Mouse (Mus musculus) kidney, embryonic 16.5 days (tissue): Measurements from ENCODE around the gene Gm20388. TPM values are rescaled to one million over a fixed set of nuclear protein-coding genes. Genes with fewer than 3 reads are reported as not detected.

Experiments used
- ATAC-seq: fragments of 200-750 bp; cut with Nextera tagmentation; 2 replicates; pipeline ENCODE4 v1.8.0; 2017; ENCODE audit warnings: moderate TSS enrichment; ENCODE audit not compliant: low FRiP score, low TSS enrichment
- H3K27ac ChIP-seq: fragments of 300-500 bp; sonication (generic); 2 replicates; pipeline ENCODE4 v1.5.1; 2014; ENCODE audit warnings: low read length
- H3K27me3 ChIP-seq: fragments of 300-500 bp; sonication (generic); 2 replicates; pipeline ENCODE4 v1.6.1; 2014; ENCODE audit warnings: low read length, control low read depth, mixed read lengths; ENCODE audit not compliant: insufficient read depth
- H3K36me3 ChIP-seq: fragments of 300-500 bp; sonication (generic); 2 replicates; pipeline ENCODE4 v1.6.1; 2014; ENCODE audit warnings: low read length, control low read depth, mixed read lengths; ENCODE audit not compliant: insufficient read depth
- H3K4me1 ChIP-seq: fragments of 300-500 bp; sonication (generic); 2 replicates; pipeline ENCODE4 v1.6.1; 2014; ENCODE audit warnings: low read length, control low read depth, mixed read lengths; ENCODE audit not compliant: insufficient read depth
- H3K4me2 ChIP-seq: fragments of 300-500 bp; sonication (generic); replicated peaks from 2 replicates; pipeline ENCODE4 v1.6.1; 2014; ENCODE audit warnings: low read depth, low read length
- H3K4me3 ChIP-seq: fragments of 300-500 bp; sonication (generic); 2 replicates; pipeline ENCODE4 v1.5.1; 2014; ENCODE audit warnings: mild to moderate bottlenecking, low read length
- H3K9ac ChIP-seq: fragments of 300-500 bp; sonication (generic); replicated peaks from 2 replicates; pipeline ENCODE4 v1.6.1; 2014; ENCODE audit warnings: low read length
- H3K9me3 ChIP-seq: fragments of 300-500 bp; sonication (generic); 2 replicates; pipeline ENCODE4 v1.6.1; 2016; ENCODE audit warnings: low read length, control low read depth
- WGBS: fragments of 180-500 bp; shearing (Covaris S2); extraction: QIAGEN DNeasy Blood & Tissue Kit; methylation state at CpG from one replicate; pipeline ENCODE4 v1.1.7; 2014; 5-methylcytosine and 5-hydroxymethylcytosine counted together
- polyA plus RNA-seq: library from polyadenylated mRNA; unstranded; fragments of >200 nt; fragmentation: Nextera tagmentation; extraction: Ambion mirVana; gene quantifications from 2 replicates; pipeline ENCODE4 v1.2.1, GENCODE M21; 2015

Gm20388 gene
- polyA plus RNA-seq, 1 experiment from 2014 or later: 7.7 TPM

- H3K4me1 ChIP-seq: no peaks in the 10 kb centered on the region
These were observed 953.0 kb downstream of the Gm20388 start for GRCm38 (mm10) chr8:120863683-120864082.

GRCm38 (mm10) chr8:120867386-120867785, 956.7 kb downstream of the Gm20388 start:
- no peak overlapping the region for H3K27ac ChIP-seq
- H3K36me3 ChIP-seq: no peaks in the 10 kb centered on the region
- H3K9ac ChIP-seq: no peak overlapping the region
- WGBS: 45% methylated on average over 6 of the region's 6 CpGs
- H3K9me3 ChIP-seq: no peaks in the 10 kb centered on the region
- H3K27me3 ChIP-seq: no peaks in the 10 kb centered on the region
- H3K4me2 ChIP-seq: no peak overlapping the region
- no peaks in the 10 kb centered on the region for H3K4me1 ChIP-seq
- H3K4me3 ChIP-seq: no peak overlapping the region
- ATAC-seq: peak; percentile 27; the same call in 1 of the 2 replicates

More at GRCm38 (mm10) chr8:120863683-120864082, 953.0 kb downstream of the Gm20388 start:
- Histone ChIP-seq H3K9me3 (no peaks in the 10 kb centered on the region), H3K4me3 (no peak overlapping the region), H3K27ac (no peak overlapping the region), H3K9ac (no peak overlapping the region), H3K27me3 (no peaks in the 10 kb centered on the region), H3K4me2 (no peak overlapping the region), H3K36me3 (no peaks in the 10 kb centered on the region)
- 75% methylated on average over 4 of the region's 4 CpGs for WGBS
- no peak for ATAC-seq

- 76% methylated on average over 6 of the region's 6 CpGs for WGBS
- Histone ChIP-seq H3K27ac (no peak overlapping the region), H3K4me1 (no peaks in the 10 kb centered on the region), H3K9me3 (no peaks in the 10 kb centered on the region), H3K36me3 (no peaks in the 10 kb centered on the region), H3K4me3 (no peak overlapping the region), H3K27me3 (peaks cover 22% of the 10 kb centered on the region), H3K9ac (no peak overlapping the region), H3K4me2 (no peak overlapping the region)
- ATAC-seq: no peak
These were observed 962.0 kb downstream of the Gm20388 start for GRCm38 (mm10) chr8:120872661-120873060.

GRCm38 (mm10) chr8:120876010-120876918, 965.6 kb downstream of the Gm20388 start:
- H3K36me3 ChIP-seq: no peaks in the 10 kb centered on the region
- peaks cover 56% of the 10 kb centered on the region for H3K27me3 ChIP-seq
- no peak overlapping the region for H3K4me2 ChIP-seq
- H3K4me1 ChIP-seq: no peaks in the 10 kb centered on the region
- H3K9me3 ChIP-seq: no peaks in the 10 kb centered on the region
- no peak for ATAC-seq
- no peak overlapping the region for H3K27ac ChIP-seq
- H3K4me3 ChIP-seq: no peak overlapping the region
- H3K9ac ChIP-seq: no peak overlapping the region
- WGBS: 76% methylated on average over 24 of the region's 24 CpGs

GRCm38 (mm10) chr8:120877005-120877404, 966.4 kb downstream of the Gm20388 start:
- Histone ChIP-seq H3K9me3 (no peaks in the 10 kb centered on the region), H3K4me3 (no peak overlapping the region), H3K27me3 (peaks cover 63% of the 10 kb centered on the region), H3K4me1 (no peaks in the 10 kb centered on the region), H3K27ac (no peak overlapping the region), H3K4me2 (no peak overlapping the region), H3K9ac (no peak overlapping the region), H3K36me3 (no peaks in the 10 kb centered on the region)
- WGBS: 74% methylated on average over 7 of the region's 7 CpGs
- no peak for ATAC-seq

- Histone ChIP-seq H3K36me3 (no peaks in the 10 kb centered on the region), H3K9me3 (no peaks in the 10 kb centered on the region), H3K4me2 (no peak overlapping the region), H3K4me1 (peaks cover 2% of the 10 kb centered on the region), H3K27ac (no peak overlapping the region), H3K4me3 (no peak overlapping the region), H3K27me3 (peaks cover 88% of the 10 kb centered on the region), H3K9ac (no peak overlapping the region)
- no peak for ATAC-seq
- 54% methylated on average over 6 of the region's 6 CpGs for WGBS
These were observed 969.3 kb downstream of the Gm20388 start for GRCm38 (mm10) chr8:120879928-120880327.

GRCm38 (mm10) chr8:120881634-120882033, 971.0 kb downstream of the Gm20388 start:
- Histone ChIP-seq H3K4me2 (no peak overlapping the region), H3K36me3 (no peaks in the 10 kb centered on the region), H3K4me3 (no peak overlapping the region), H3K9ac (no peak overlapping the region), H3K9me3 (no peaks in the 10 kb centered on the region), H3K27me3 (peaks cover 94% of the 10 kb centered on the region), H3K27ac (no peak overlapping the region), H3K4me1 (peaks cover 4% of the 10 kb centered on the region)
- WGBS: 75% methylated on average over 10 of the region's 10 CpGs
- ATAC-seq: no peak

- ATAC-seq: no peak
- WGBS: 17% methylated on average over 13 of the region's 13 CpGs
- H3K27me3 ChIP-seq: peaks cover 97% of the 10 kb centered on the region
- H3K27ac ChIP-seq: no peak overlapping the region
- no peak overlapping the region for H3K4me3 ChIP-seq
- no peaks in the 10 kb centered on the region for H3K9me3 ChIP-seq
- no peak overlapping the region for H3K4me2 ChIP-seq
- H3K4me1 ChIP-seq: peaks cover 4% of the 10 kb centered on the region
- H3K9ac ChIP-seq: no peak overlapping the region
- H3K36me3 ChIP-seq: no peaks in the 10 kb centered on the region
These were observed 972.0 kb downstream of the Gm20388 start for GRCm38 (mm10) chr8:120882657-120883056.

- Histone ChIP-seq H3K9ac (no peak overlapping the region), H3K27me3 (peaks cover 97% of the 10 kb centered on the region), H3K36me3 (no peaks in the 10 kb centered on the region), H3K4me3 (no peak overlapping the region), H3K27ac (no peak overlapping the region), H3K9me3 (no peaks in the 10 kb centered on the region), H3K4me2 (no peak overlapping the region), H3K4me1 (peaks cover 4% of the 10 kb centered on the region)
- no peak for ATAC-seq
- 3% methylated on average over 25 of the region's 25 CpGs for WGBS
These were observed 972.7 kb downstream of the Gm20388 start for GRCm38 (mm10) chr8:120883369-120883768.

- H3K36me3 ChIP-seq: no peaks in the 10 kb centered on the region
- no peak for ATAC-seq
- no peak overlapping the region for H3K4me3 ChIP-seq
- H3K9ac ChIP-seq: no peak overlapping the region
- H3K27ac ChIP-seq: no peak overlapping the region
- peaks cover 97% of the 10 kb centered on the region for H3K27me3 ChIP-seq
- H3K9me3 ChIP-seq: no peaks in the 10 kb centered on the region
- 10% methylated on average over 15 of the region's 15 CpGs for WGBS
- peaks cover 4% of the 10 kb centered on the region for H3K4me1 ChIP-seq
- H3K4me2 ChIP-seq: no peak overlapping the region
These were observed 973.2 kb downstream of the Gm20388 start for GRCm38 (mm10) chr8:120883853-120884252.
